Mouse (Mus musculus) liver, adult 2 months (tissue): ENCODE results near the gene Echdc3.

Source experiments
- CTCF ChIP-seq: fragments of 200-500 bp; IDR thresholded peaks from 2 replicates; pipeline ENCODE4 v1.5.1; 2011; ENCODE audit warnings: low read depth, low read length, control low read depth
- POLR2A ChIP-seq: fragments of 200-500 bp; IDR thresholded peaks from 2 replicates; pipeline ENCODE4 v1.6.1; 2011; ENCODE audit warnings: low read length, control low read depth; ENCODE audit not compliant: insufficient read depth; ENCODE audit errors: extremely low read depth

DNA sequence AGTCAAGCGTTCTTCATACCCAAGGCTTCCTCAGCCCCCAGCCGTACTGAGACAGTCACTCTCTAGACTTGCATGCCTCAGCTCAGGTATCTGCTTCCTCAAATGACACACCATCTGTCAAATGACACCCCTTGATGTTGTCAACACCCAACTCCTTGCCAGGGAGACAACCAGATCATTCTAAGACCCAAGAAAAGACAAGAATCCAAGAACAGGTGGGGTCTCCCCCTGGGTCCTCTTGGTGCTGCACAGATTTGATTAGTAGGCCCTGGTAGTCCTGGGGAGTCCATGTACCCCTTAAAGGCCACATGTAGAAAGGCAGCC, 23.2 kb downstream of the Echdc3 start:
- TF ChIP-seq POLR2A, result no peak
- no peak for TF ChIP-seq CTCF
